Mouse (Mus musculus): ENCODE data around the gene Calcoco1.
A peak's percentile ranks its signal among the peaks of the same experiment; 100 is the strongest.
"Not testable (repeated sequence)": the region's sequence is repeated elsewhere in the genome, so short reads cannot be mapped to it uniquely, and the experiment has no call there.

The Calcoco1 gene

GRCm38 (mm10) chr15:102692321-102692804 is 29.6 kb downstream of the Calcoco1 start:
- DNase-seq (ENCODE audit: low spot score): peak; percentile 71

- no peak for DNase-seq (ENCODE audit: low spot score)
Observed at GRCm38 (mm10) chr15:102685791-102686190, 36.2 kb downstream of the Calcoco1 start.

- DNase-seq (ENCODE audit: low spot score): peak; percentile 63
Observed at GRCm38 (mm10) chr15:102683670-102684069, 38.3 kb downstream of the Calcoco1 start.

GRCm38 (mm10) chr15:102676345-102676744 is 45.6 kb downstream of the Calcoco1 start:
- DNase-seq (ENCODE audit: low spot score): no peak

- DNase-seq (ENCODE audit: low spot score): peak; percentile 91
Observed at GRCm38 (mm10) chr15:102673548-102673947, 48.4 kb downstream of the Calcoco1 start.

- peak; percentile 76 for DNase-seq (ENCODE audit: low spot score)
Observed at GRCm38 (mm10) chr15:102672215-102673071, 49.5 kb downstream of the Calcoco1 start, which contains the start of gene Atp5g2. Gene Atp5g2 (minus strand): TSS chr15:102672352.

- peak; percentile 91 for DNase-seq (ENCODE audit: low spot score)
Observed at GRCm38 (mm10) chr15:102671721-102672214, 50.2 kb downstream of the Calcoco1 start.

GRCm38 (mm10) chr15:102670767-102671575 is 51.0 kb downstream of the Calcoco1 start:
- DNase-seq (ENCODE audit: low spot score): peak; percentile 99

GRCm38 (mm10) chr15:102670281-102670680 is 51.7 kb downstream of the Calcoco1 start:
- DNase-seq (ENCODE audit: low spot score): peak; percentile 46

- DNase-seq (ENCODE audit: low spot score): no peak
Observed at GRCm38 (mm10) chr15:102669571-102669970, 52.4 kb downstream of the Calcoco1 start.

GRCm38 (mm10) chr15:102665494-102665893 is 56.5 kb downstream of the Calcoco1 start:
- DNase-seq (ENCODE audit: low spot score): peak; percentile 70

- DNase-seq (ENCODE audit: low spot score): no peak
Observed at GRCm38 (mm10) chr15:102663825-102664224, 58.2 kb downstream of the Calcoco1 start.

GRCm38 (mm10) chr15:102662601-102663000 is 59.4 kb downstream of the Calcoco1 start:
- not testable (repeated sequence) for DNase-seq (ENCODE audit: low spot score)

- peak; percentile 18 for DNase-seq (ENCODE audit: low spot score)
Observed at GRCm38 (mm10) chr15:102657926-102658381, 64.0 kb downstream of the Calcoco1 start.
